Mouse (Mus musculus) midbrain, postnatal 0 days (tissue): ENCODE measurements around the gene Hadhb. TPM values are rescaled to one million over a fixed set of nuclear protein-coding genes. Genes with fewer than 3 reads are reported as not detected.
"Not testable (repeated sequence)": the region's sequence is repeated elsewhere in the genome, so short reads cannot be mapped to it uniquely, and the experiment has no call there.

Experiments used
- ATAC-seq: fragments of 200-750 bp; cut with Nextera tagmentation; 2 replicates; pipeline ENCODE4 v1.8.0; 2017; ENCODE audit warnings: moderate number of reproducible peaks, mild to moderate bottlenecking, moderate TSS enrichment, moderate library complexity; ENCODE audit not compliant: low FRiP score
- DNase-seq: peaks from one replicate; pipeline ENCODE4 v3.0.0-alpha.2; 2015; ENCODE audit warnings: low spot score
- H3K27ac ChIP-seq: fragments of 300-500 bp; sonication (generic); 2 replicates; pipeline ENCODE4 v1.5.1; 2014; ENCODE audit warnings: low read depth, mild to moderate bottlenecking, low read length, mixed read lengths
- H3K27me3 ChIP-seq: fragments of 300-500 bp; sonication (generic); 2 replicates; pipeline ENCODE4 v1.6.1; 2014; ENCODE audit warnings: low read length, control low read depth, mixed read lengths; ENCODE audit not compliant: insufficient read depth
- H3K36me3 ChIP-seq: fragments of 300-500 bp; sonication (generic); 2 replicates; pipeline ENCODE4 v1.6.1; 2014; ENCODE audit warnings: low read length, control low read depth, mixed read lengths; ENCODE audit not compliant: insufficient read depth
- H3K4me1 ChIP-seq: fragments of 300-500 bp; sonication (generic); 2 replicates; pipeline ENCODE4 v1.6.1; 2014; ENCODE audit warnings: mild to moderate bottlenecking, control low read depth, antibody characterized with exemption, low read length, mixed read lengths; ENCODE audit not compliant: insufficient read depth
- H3K4me2 ChIP-seq: fragments of 300-500 bp; sonication (generic); 2 replicates; pipeline ENCODE4 v1.6.1; 2014; ENCODE audit warnings: low read depth, mild to moderate bottlenecking, low read length, mixed read lengths; ENCODE audit not compliant: poor library complexity, severe bottlenecking
- H3K4me3 ChIP-seq: fragments of 300-500 bp; sonication (generic); 2 replicates; pipeline ENCODE4 v1.5.1; 2014; ENCODE audit warnings: low read depth, mild to moderate bottlenecking, low read length, moderate library complexity
- H3K9ac ChIP-seq: fragments of 300-500 bp; sonication (generic); replicated peaks from 2 replicates; pipeline ENCODE4 v1.6.1; 2014; ENCODE audit warnings: mild to moderate bottlenecking, low read length, moderate library complexity, mixed read lengths; ENCODE audit not compliant: poor library complexity, severe bottlenecking
- H3K9me3 ChIP-seq: fragments of 300-500 bp; sonication (generic); 2 replicates; pipeline ENCODE4 v1.6.1; 2016; ENCODE audit warnings: low read length, control low read depth
- CTCF ChIP-seq: IDR thresholded peaks from 2 replicates; pipeline ENCODE4 v1.5.1; 2016; ENCODE audit warnings: antibody characterized with exemption, mild to moderate bottlenecking
- WGBS: fragments of 180-500 bp; shearing (Covaris S2); extraction: QIAGEN DNeasy Blood & Tissue Kit; methylation state at CpG from one replicate; pipeline ENCODE4 v1.1.7; 2014; 5-methylcytosine and 5-hydroxymethylcytosine counted together
- polyA plus RNA-seq: library from polyadenylated mRNA; unstranded; fragments of >200 nt; fragmentation: Nextera tagmentation; extraction: Ambion mirVana; gene quantifications from 2 replicates; pipeline ENCODE4 v1.2.1, GENCODE M21; 2015
- total RNA-seq: library from RNA; depleted of rRNA; stranded (reverse); fragments of >200 nt; gene quantifications from 2 replicates; pipeline ENCODE4 v1.2.3, GENCODE M21; 2014

Hadhb gene
- total and polyA plus RNA-seq, 2 experiments from 2014 or later = 41.1 to 56.8 TPM

DNA sequence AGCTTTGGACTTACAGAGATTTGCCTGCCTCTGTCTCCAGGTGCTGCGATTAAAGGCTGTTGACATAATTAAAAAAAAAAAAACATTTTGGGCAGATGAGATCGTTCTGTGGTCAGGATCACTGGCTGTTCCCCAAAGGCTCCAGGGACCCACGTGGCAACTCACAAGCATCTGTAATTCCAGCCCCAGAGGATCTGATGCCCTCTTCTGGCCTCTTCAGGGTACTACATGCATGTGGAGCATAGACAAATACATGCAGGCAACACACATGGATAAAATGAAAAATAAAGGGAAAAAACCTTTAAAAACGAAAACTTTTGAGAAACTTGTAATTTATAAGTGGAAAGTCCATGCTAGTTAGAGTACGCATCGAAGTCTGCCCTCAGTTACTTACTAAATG, 52.2 kb downstream of the Hadhb start:
- Histone ChIP-seq H3K9me3 (no peaks in the 10 kb centered on the region), H3K27ac (no peak overlapping the region), H3K36me3 (no peaks in the 10 kb centered on the region), H3K4me1 (no peaks in the 10 kb centered on the region), H3K27me3 (no peaks in the 10 kb centered on the region), H3K9ac (no peak overlapping the region), H3K4me2 (no peak overlapping the region), H3K4me3 (no peak overlapping the region)
- no peak for DNase-seq
- no peak for ATAC-seq
- peak; percentile 46 for TF ChIP-seq CTCF
- WGBS = 68% methylated on average over 6 of the region's 6 CpGs

DNA sequence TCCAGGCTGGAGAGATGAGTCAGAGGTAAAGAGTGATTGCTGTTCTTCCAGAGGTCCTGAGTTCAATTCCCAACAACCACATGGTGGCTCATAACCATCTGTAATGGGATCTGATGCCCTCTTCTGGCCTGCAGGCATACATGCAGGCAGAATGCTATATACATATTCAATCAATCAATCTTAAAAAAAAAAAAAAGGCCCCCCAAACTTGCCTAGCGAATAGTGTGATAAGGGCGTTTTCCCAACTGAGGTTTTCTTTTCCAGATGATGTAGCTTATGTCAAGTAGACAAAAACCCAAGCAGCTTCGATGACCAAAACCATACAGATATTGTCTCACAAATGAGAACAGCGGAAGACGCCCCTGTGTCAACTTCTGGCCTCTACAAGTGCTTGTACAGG, 55.7 kb downstream of the Hadhb start:
- not testable (repeated sequence) for H3K9me3 ChIP-seq, ATAC-seq, H3K4me3 ChIP-seq, H3K4me2 ChIP-seq, H3K27me3 ChIP-seq, H3K36me3 ChIP-seq, DNase-seq, H3K27ac ChIP-seq, H3K4me1 ChIP-seq, H3K9ac ChIP-seq
- 90% methylated on average over 5 of the region's 5 CpGs for WGBS

DNA sequence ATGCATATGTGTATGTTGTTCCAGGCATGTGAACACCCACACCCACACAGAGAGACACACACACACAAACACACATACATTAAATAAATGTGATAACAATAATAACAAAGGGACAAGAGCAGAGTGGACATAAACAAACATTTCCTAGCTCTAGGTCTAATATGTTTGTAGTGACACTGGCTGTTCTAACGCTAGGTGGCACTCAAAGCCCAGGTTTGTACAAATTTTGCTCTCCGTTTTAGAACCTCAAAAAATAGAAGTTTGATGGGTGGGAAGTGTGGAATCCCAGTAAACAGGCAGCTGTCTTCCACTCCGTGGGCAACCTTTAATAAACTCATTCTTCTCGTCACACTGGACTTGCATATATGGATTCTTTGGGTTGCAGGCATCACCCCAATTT, 59.8 kb downstream of the Hadhb start:
- Histone ChIP-seq H3K36me3 (no peaks in the 10 kb centered on the region), H3K27ac (no peak overlapping the region), H3K27me3 (no peaks in the 10 kb centered on the region), H3K9ac (no peak overlapping the region), H3K9me3 (no peaks in the 10 kb centered on the region), H3K4me2 (no peak overlapping the region), H3K4me1 (no peaks in the 10 kb centered on the region), H3K4me3 (no peak overlapping the region)
- TF ChIP-seq CTCF = peak; percentile 87
- WGBS = 9% methylated on average over 4 of the region's 4 CpGs
- ATAC-seq = no peak
- peak; percentile 81 for DNase-seq

DNA sequence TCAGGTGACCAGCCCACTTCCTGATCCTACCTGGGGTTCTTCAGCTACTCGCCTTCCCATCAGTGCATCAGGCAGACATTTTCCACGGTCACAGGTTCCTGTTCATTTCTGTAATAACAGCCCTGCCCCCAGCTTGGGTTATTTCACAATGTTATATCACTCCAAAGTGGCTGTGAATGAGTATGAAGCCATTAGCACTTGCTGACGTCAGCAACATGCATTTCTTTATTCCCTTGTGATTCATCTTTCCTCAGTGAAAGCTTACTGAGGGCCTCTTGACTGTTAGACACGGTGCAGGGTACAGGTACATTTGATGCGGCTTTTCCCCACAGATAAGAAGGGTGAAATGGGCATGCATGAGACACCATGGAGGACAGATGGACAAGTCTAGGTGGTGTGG, 60.9 kb downstream of the Hadhb start:
- ATAC-seq (no peak), DNase-seq (no peak)
- H3K9me3 ChIP-seq = no peaks in the 10 kb centered on the region
- TF ChIP-seq CTCF = no peak
- H3K9ac ChIP-seq = no peak overlapping the region
- H3K36me3 ChIP-seq = no peaks in the 10 kb centered on the region
- no peak overlapping the region for H3K4me3 ChIP-seq
- no peak overlapping the region for H3K4me2 ChIP-seq
- no peaks in the 10 kb centered on the region for H3K27me3 ChIP-seq
- H3K4me1 ChIP-seq = no peaks in the 10 kb centered on the region
- 81% methylated on average over 5 of the region's 5 CpGs for WGBS
- H3K27ac ChIP-seq = no peak overlapping the region

DNA sequence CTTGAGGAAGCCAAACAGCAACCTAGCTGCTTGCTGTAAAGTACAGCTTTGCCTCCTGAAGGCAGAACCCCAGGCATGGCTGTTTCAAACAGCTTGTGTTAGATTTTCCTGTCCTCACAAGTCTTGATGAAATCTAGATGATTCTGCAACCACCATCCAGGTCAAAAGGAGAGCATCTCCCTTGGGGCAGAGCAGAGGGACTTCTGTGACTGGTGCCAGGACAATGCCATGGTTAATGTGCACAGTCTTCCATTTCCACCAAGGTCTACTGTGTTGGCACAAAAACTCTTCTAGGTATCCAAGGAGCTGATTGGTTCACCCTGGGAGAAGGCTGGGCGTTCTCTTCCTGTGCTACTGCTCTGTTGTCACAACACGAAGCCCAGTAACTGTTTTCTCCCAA, 64.7 kb downstream of the Hadhb start:
- Histone ChIP-seq H3K4me1 (no peaks in the 10 kb centered on the region), H3K9ac (no peak overlapping the region), H3K27me3 (no peaks in the 10 kb centered on the region), H3K36me3 (no peaks in the 10 kb centered on the region), H3K4me2 (no peak overlapping the region), H3K4me3 (no peak overlapping the region), H3K9me3 (no peaks in the 10 kb centered on the region), H3K27ac (no peak overlapping the region)
- no peak for TF ChIP-seq CTCF
- ATAC-seq (no peak), DNase-seq (no peak)
- WGBS = 89% methylated on average over 2 of the region's 2 CpGs

DNA sequence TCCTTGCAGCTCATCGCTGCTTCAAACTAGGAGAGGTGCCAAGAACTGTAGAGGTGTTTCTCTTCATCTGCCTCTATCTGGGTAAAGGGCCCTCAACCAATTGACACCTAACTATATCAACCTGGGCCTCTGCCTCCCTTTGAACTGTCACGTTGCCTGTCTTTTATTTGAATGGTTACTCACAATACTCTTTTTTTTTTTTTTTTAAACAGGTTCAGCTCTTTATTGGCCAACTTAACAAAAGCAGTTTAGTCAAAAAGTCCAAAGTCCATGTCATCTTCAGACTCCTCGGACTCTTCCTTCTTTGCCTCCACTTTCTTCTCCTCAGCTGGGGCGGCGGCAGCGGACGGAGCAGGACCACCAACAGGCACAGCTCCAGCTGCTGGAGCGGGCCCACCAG, 65.6 kb downstream of the Hadhb start:
- DNase-seq (no peak), ATAC-seq (no peak)
- no peaks in the 10 kb centered on the region for H3K27me3 ChIP-seq
- no peak for TF ChIP-seq CTCF
- no peak overlapping the region for H3K9ac ChIP-seq
- H3K36me3 ChIP-seq = no peaks in the 10 kb centered on the region
- H3K9me3 ChIP-seq = no peaks in the 10 kb centered on the region
- no peak overlapping the region for H3K27ac ChIP-seq
- no peaks in the 10 kb centered on the region for H3K4me1 ChIP-seq
- H3K4me3 ChIP-seq = no peak overlapping the region
- WGBS = 89% methylated on average over 8 of the region's 8 CpGs
- no peak overlapping the region for H3K4me2 ChIP-seq

DNA sequence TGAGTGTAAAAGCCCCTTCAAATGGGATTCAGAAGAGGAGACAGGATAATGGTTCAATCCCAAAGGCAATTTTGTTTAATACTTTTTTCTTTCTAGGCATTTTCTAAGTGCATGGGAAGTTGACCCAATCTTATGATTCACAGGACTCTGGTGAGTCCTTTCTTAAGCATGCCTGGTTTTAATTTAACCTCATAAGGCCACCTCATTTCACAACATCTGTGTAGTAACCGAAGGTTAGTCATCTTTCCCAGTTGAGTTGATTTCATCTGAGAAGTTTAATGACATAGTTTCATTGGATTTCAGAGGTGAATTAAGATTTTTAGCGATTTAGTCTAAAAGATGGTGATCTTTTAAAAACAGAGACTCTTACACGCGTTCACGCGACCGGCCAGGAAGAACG, 67.6 kb downstream of the Hadhb start:
- Histone ChIP-seq H3K9ac (no peak overlapping the region), H3K36me3 (no peaks in the 10 kb centered on the region), H3K4me3 (no peak overlapping the region), H3K4me1 (no peaks in the 10 kb centered on the region), H3K4me2 (no peak overlapping the region), H3K27ac (no peak overlapping the region), H3K27me3 (no peaks in the 10 kb centered on the region), H3K9me3 (no peaks in the 10 kb centered on the region)
- WGBS = 98% methylated on average over 8 of the region's 8 CpGs
- DNase-seq (no peak), ATAC-seq (no peak)
- no peak for TF ChIP-seq CTCF
